Mouse (Mus musculus) heart, adult 11 months (tissue): ENCODE measurements around the gene Scn2b.

Source experiments
- DNase-seq: peaks from one replicate; pipeline ENCODE4 v3.0.0; 2022

The Scn2b gene

GRCm38 (mm10) chr9:45119954-45120530 is 2.5 kb downstream of the Scn2b start:
- DNase-seq, result peak; percentile 80

GRCm38 (mm10) chr9:45120567-45120966 is 3.0 kb downstream of the Scn2b start:
- peak; percentile 81 for DNase-seq

- DNase-seq, result peak; percentile 91
Measured at GRCm38 (mm10) chr9:45121001-45121400, 3.4 kb downstream of the Scn2b start.

GRCm38 (mm10) chr9:45121769-45122168 is 4.2 kb downstream of the Scn2b start:
- DNase-seq, result peak; percentile 96

- DNase-seq, result peak; percentile 96
Measured at GRCm38 (mm10) chr9:45122209-45122761, 4.7 kb downstream of the Scn2b start.

- DNase-seq, result no peak
Measured at GRCm38 (mm10) chr9:45125211-45125610, 7.6 kb downstream of the Scn2b start.

GRCm38 (mm10) chr9:45126941-45127340 is 9.4 kb downstream of the Scn2b start:
- no peak for DNase-seq

GRCm38 (mm10) chr9:45130119-45130518 is 12.5 kb downstream of the Scn2b start:
- no peak for DNase-seq

GRCm38 (mm10) chr9:45133484-45134310 is 16.1 kb downstream of the Scn2b start:
- DNase-seq, result no peak

- peak; percentile 94 for DNase-seq
Measured at GRCm38 (mm10) chr9:45136442-45137169, 19.0 kb downstream of the Scn2b start.

- peak; percentile 93 for DNase-seq
Measured at GRCm38 (mm10) chr9:45138191-45139032, 20.8 kb downstream of the Scn2b start, which contains the start of gene Scn4b. TSS of gene Scn4b (plus strand) at chr9:45138395.

GRCm38 (mm10) chr9:45139082-45139481 is 21.5 kb downstream of the Scn2b start:
- no peak for DNase-seq

GRCm38 (mm10) chr9:45140945-45141344 is 23.4 kb downstream of the Scn2b start:
- peak; percentile 68 for DNase-seq

- DNase-seq, result peak; percentile 91
Measured at GRCm38 (mm10) chr9:45142686-45143085, 25.1 kb downstream of the Scn2b start.

GRCm38 (mm10) chr9:45145533-45146266 is 28.1 kb downstream of the Scn2b start:
- no peak for DNase-seq

- peak; percentile 91 for DNase-seq
Measured at GRCm38 (mm10) chr9:45146267-45146597, 28.6 kb downstream of the Scn2b start.

GRCm38 (mm10) chr9:45150933-45151332 is 33.4 kb downstream of the Scn2b start:
- no peak for DNase-seq

GRCm38 (mm10) chr9:45153361-45153760 is 35.8 kb downstream of the Scn2b start:
- DNase-seq, result no peak

- DNase-seq, result peak; percentile 28
Measured at GRCm38 (mm10) chr9:45167903-45168302, 50.3 kb downstream of the Scn2b start.

- DNase-seq, result peak; percentile 33
Measured at GRCm38 (mm10) chr9:45170150-45170549, 52.6 kb downstream of the Scn2b start.

GRCm38 (mm10) chr9:45171073-45171610 is 53.6 kb downstream of the Scn2b start:
- peak; percentile 78 for DNase-seq
